Mouse (Mus musculus) MEL (cell line): ENCODE data around the gene Krt5. TPM values are rescaled to one million over a fixed set of nuclear protein-coding genes. Genes with fewer than 3 reads are reported as not detected.

Experiments
- DNase-seq: peaks from one replicate; pipeline ENCODE4 v3.0.0; 2011; ENCODE audit warnings: low read depth, low spot score
- H3K27ac ChIP-seq: 2 replicates; pipeline ENCODE4 v1.5.1; 2012; ENCODE audit warnings: low read depth, mild to moderate bottlenecking, control low read depth, low read length, moderate library complexity; ENCODE audit not compliant: control insufficient read depth
- H3K27me3 ChIP-seq, 2 experiments: fragments of 150-350 bp in 1 of 2; sonication (generic) in 1 of 2; 2 replicates each; pipeline ENCODE4 v1.6.1; 2012; ENCODE audit warnings: low read length in 2 of 2, mild to moderate bottlenecking in 2 of 2, improper control_type of control experiment in 1 of 2, moderate library complexity in 1 of 2; ENCODE audit not compliant: insufficient read depth in 2 of 2, control insufficient read depth in 1 of 2
- H3K36me3 ChIP-seq, 2 experiments: 2 replicates each; pipeline ENCODE4 v1.6.1; 2012 to 2014; ENCODE audit warnings: low read length in 2 of 2, improper control_type of control experiment in 1 of 2, inconsistent platforms in 1 of 2, mild to moderate bottlenecking in 1 of 2; ENCODE audit not compliant: insufficient read depth in 2 of 2, control insufficient read depth in 1 of 2
- H3K4me1 ChIP-seq, 2 experiments: fragments of 150-350 bp in 1 of 2; sonication (generic) in 1 of 2; 2 replicates each; pipeline ENCODE4 v1.6.1; 2012; ENCODE audit warnings: low read length in 2 of 2, improper control_type of control experiment in 1 of 2, mild to moderate bottlenecking in 1 of 2; ENCODE audit not compliant: insufficient read depth in 2 of 2, control insufficient read depth in 1 of 2
- H3K4me3 ChIP-seq, 2 experiments: fragments of 150-350 bp in 1 of 2; sonication (generic) in 1 of 2; 2 replicates each; pipeline ENCODE4 v1.5.1; 2012; ENCODE audit warnings: low read depth in 2 of 2, low read length in 2 of 2, mild to moderate bottlenecking in 2 of 2, moderate library complexity in 2 of 2, control low read depth in 1 of 2, improper control_type of control experiment in 1 of 2; ENCODE audit not compliant: control insufficient read depth in 1 of 2, insufficient read depth in 1 of 2
- H3K79me2 ChIP-seq: 2 replicates; pipeline ENCODE4 v1.6.1; 2012; ENCODE audit warnings: mild to moderate bottlenecking, low read length, moderate library complexity; ENCODE audit not compliant: control insufficient read depth, poor library complexity, insufficient read depth
- H3K9ac ChIP-seq: 2 replicates; pipeline ENCODE4 v1.6.1; 2012; ENCODE audit warnings: low read depth, mild to moderate bottlenecking, control low read depth, low read length, moderate library complexity; ENCODE audit not compliant: control insufficient read depth, poor library complexity, severe bottlenecking
- H3K9me3 ChIP-seq: fragments of 150-350 bp; sonication (generic); replicated peaks from 2 replicates; pipeline ENCODE4 v1.6.1; 2012; ENCODE audit warnings: mild to moderate bottlenecking, low read length, improper control_type of control experiment, moderate library complexity; ENCODE audit not compliant: insufficient read depth
- CHD2 ChIP-seq: IDR thresholded peaks from 2 replicates; pipeline ENCODE4 v1.6.1; 2011; ENCODE audit warnings: low read length, improper control_type of control experiment
- E2F4 ChIP-seq: IDR thresholded peaks from 2 replicates; pipeline ENCODE4 v1.6.1; 2011; ENCODE audit warnings: low read depth, low read length, improper control_type of control experiment, borderline replicate concordance
- EP300 ChIP-seq, 2 experiments: IDR thresholded peaks; 2 replicates each; pipeline ENCODE4 v1.6.1; 2011; ENCODE audit warnings: improper control_type of control experiment in 2 of 2, low read length in 2 of 2, low read depth in 1 of 2, mild to moderate bottlenecking in 1 of 2
- GABPA ChIP-seq: IDR thresholded peaks from 2 replicates; pipeline ENCODE4 v1.6.1; 2012; ENCODE audit warnings: low read depth, mild to moderate bottlenecking, inconsistent platforms, low read length, improper control_type of control experiment, moderate library complexity
- HCFC1 ChIP-seq: IDR thresholded peaks from 2 replicates; pipeline ENCODE4 v1.6.1; 2012; ENCODE audit warnings: low read depth, mild to moderate bottlenecking, inconsistent platforms, low read length, improper control_type of control experiment, moderate library complexity
- JUND ChIP-seq: IDR thresholded peaks from 2 replicates; pipeline ENCODE4 v1.6.1; 2011; ENCODE audit warnings: low read depth, mild to moderate bottlenecking, improper control_type of control experiment, low read length
- KAT2A ChIP-seq: conservative IDR thresholded peaks from 2 replicates; pipeline ENCODE4 v1.6.1; 2012; ENCODE audit warnings: low read depth, low read length, improper control_type of control experiment, inconsistent platforms
- MAFK ChIP-seq: IDR thresholded peaks from 2 replicates; pipeline ENCODE4 v1.6.1; 2011; ENCODE audit warnings: low read depth, mild to moderate bottlenecking, low read length, improper control_type of control experiment, borderline replicate concordance
- MAZ ChIP-seq: IDR thresholded peaks from 2 replicates; pipeline ENCODE4 v1.6.1; 2012; ENCODE audit warnings: low read depth, mild to moderate bottlenecking, inconsistent platforms, low read length, improper control_type of control experiment
- MEF2A ChIP-seq: IDR thresholded peaks from 2 replicates; pipeline ENCODE4 v1.6.1; 2014; ENCODE audit warnings: low read depth, mild to moderate bottlenecking, inconsistent platforms, low read length, improper control_type of control experiment; ENCODE audit not compliant: poor library complexity, insufficient replicate concordance, severe bottlenecking; ENCODE audit errors: extremely low read depth
- MXI1 ChIP-seq: IDR thresholded peaks from 2 replicates; pipeline ENCODE4 v1.6.1; 2011; ENCODE audit warnings: mild to moderate bottlenecking, low read depth, low read length, improper control_type of control experiment
- MYC ChIP-seq: IDR thresholded peaks from 2 replicates; pipeline ENCODE4 v1.6.1; 2011; ENCODE audit warnings: low read depth, mild to moderate bottlenecking, low read length, improper control_type of control experiment, moderate library complexity
- NELFE ChIP-seq: IDR thresholded peaks from 2 replicates; pipeline ENCODE4 v1.6.1; 2011; ENCODE audit warnings: low read depth, low read length, improper control_type of control experiment
- POLR2AphosphoS5 ChIP-seq: IDR thresholded peaks from 2 replicates; pipeline ENCODE4 v1.6.1; 2012; ENCODE audit warnings: low read depth, borderline replicate concordance, mild to moderate bottlenecking, inconsistent platforms, low read length, moderate library complexity, mixed read lengths
- RAD21 ChIP-seq: IDR thresholded peaks from 2 replicates; pipeline ENCODE4 v1.6.1; 2011; ENCODE audit warnings: mild to moderate bottlenecking, low read depth, low read length, improper control_type of control experiment
- RCOR1 ChIP-seq: IDR thresholded peaks from 2 replicates; pipeline ENCODE4 v1.6.1; 2012; ENCODE audit warnings: low read depth, mild to moderate bottlenecking, inconsistent platforms, low read length, improper control_type of control experiment
- SIN3A ChIP-seq: IDR thresholded peaks from 2 replicates; pipeline ENCODE4 v1.6.1; 2012; ENCODE audit warnings: low read length, improper control_type of control experiment, inconsistent platforms
- SMC3 ChIP-seq: IDR thresholded peaks from 2 replicates; pipeline ENCODE4 v1.6.1; 2011; ENCODE audit warnings: low read depth, low read length, improper control_type of control experiment
- TAL1 ChIP-seq: IDR thresholded peaks from 2 replicates; pipeline ENCODE4 v1.6.1; 2012; ENCODE audit warnings: mild to moderate bottlenecking, inconsistent platforms, low read length, moderate library complexity, mixed read lengths
- TBP ChIP-seq: IDR thresholded peaks from 2 replicates; pipeline ENCODE4 v1.8.0; 2011; ENCODE audit warnings: low read depth, low read length, improper control_type of control experiment
- TCF12 ChIP-seq: IDR thresholded peaks from 2 replicates; pipeline ENCODE4 v1.6.1; 2014; ENCODE audit warnings: low read depth, mild to moderate bottlenecking, inconsistent platforms, low read length, improper control_type of control experiment, moderate library complexity
- USF1 ChIP-seq: IDR thresholded peaks from 2 replicates; pipeline ENCODE4 v1.6.1; 2014; ENCODE audit warnings: low read depth, mild to moderate bottlenecking, inconsistent platforms, low read length, improper control_type of control experiment, moderate library complexity
- USF2 ChIP-seq, 2 experiments: IDR thresholded peaks; 2 replicates each; pipeline ENCODE4 v1.6.1; 2011 to 2012; ENCODE audit warnings: improper control_type of control experiment in 2 of 2, low read length in 2 of 2, borderline replicate concordance in 1 of 2, inconsistent platforms in 1 of 2, low read depth in 1 of 2, mild to moderate bottlenecking in 1 of 2; ENCODE audit not compliant: insufficient read depth in 1 of 2
- ZC3H11A ChIP-seq: IDR thresholded peaks from 2 replicates; pipeline ENCODE4 v1.6.1; 2012; ENCODE audit warnings: low read depth, mild to moderate bottlenecking, inconsistent platforms, low read length, improper control_type of control experiment
- ZKSCAN1 ChIP-seq: IDR thresholded peaks from 2 replicates; pipeline ENCODE4 v1.6.1; 2012; ENCODE audit warnings: low read depth, mild to moderate bottlenecking, inconsistent platforms, low read length, improper control_type of control experiment, moderate library complexity
- ZMIZ1 ChIP-seq: IDR thresholded peaks from 2 replicates; pipeline ENCODE4 v1.6.1; 2012; ENCODE audit warnings: low read depth, mild to moderate bottlenecking, inconsistent platforms, low read length, improper control_type of control experiment, moderate library complexity
- polyA plus RNA-seq, 2 experiments: library from polyadenylated mRNA; stranded (reverse) in 1 of 2; unstranded in 1 of 2; fragments of >175 nt in 1 of 2; fragments of >200 nt in 1 of 2; gene quantifications; 2 replicates each; pipeline versions ENCODE4 v1.2.1 to v1.2.4; 2012; ENCODE audit warnings: low replicate concordance in 2 of 2, low read depth in 1 of 2; ENCODE audit not compliant: insufficient read length in 2 of 2, insufficient read depth in 1 of 2, missing spikeins in 1 of 2
- total RNA-seq: library from RNA; depleted of rRNA; stranded (reverse); fragments of 300-350 nt; gene quantifications from 2 replicates; pipeline ENCODE4 v1.2.3, GENCODE M21; 2012

Gene Krt5
- total and polyA plus RNA-seq, 3 experiments, result not detected

DNA sequence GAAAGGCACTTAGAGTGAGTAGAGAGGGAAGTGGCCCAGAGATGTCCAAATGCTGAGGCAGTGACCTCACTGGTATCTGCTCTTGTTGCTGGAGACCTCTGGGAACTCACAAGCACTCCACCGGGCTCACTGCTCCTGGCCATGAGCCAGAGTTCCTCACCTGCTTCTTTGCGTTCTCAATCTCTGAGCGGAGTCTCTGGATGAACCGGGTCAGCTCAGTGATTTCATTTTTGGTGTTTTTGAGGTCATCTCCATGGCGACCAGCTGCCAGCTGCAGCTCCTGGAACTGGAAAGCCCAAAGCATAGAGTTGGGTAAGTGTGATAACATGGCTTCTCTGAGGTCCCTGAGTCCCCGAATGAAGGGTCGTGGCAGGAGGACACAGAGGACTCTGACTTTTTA is 25.1 kb upstream of the Krt5 start:
- H3K9ac ChIP-seq, result no peak overlapping the region
- no peak overlapping the region for H3K4me3 ChIP-seq
- H3K4me1 ChIP-seq, result no peaks in the 10 kb centered on the region
- no peaks in the 10 kb centered on the region for H3K27me3 ChIP-seq
- TF ChIP-seq SIN3A, result no peak
- no peak for TF ChIP-seq E2F4
- TF ChIP-seq POLR2AphosphoS5, result no peak
- TF ChIP-seq GABPA, result no peak
- TF ChIP-seq ZC3H11A, result no peak
- TF ChIP-seq USF1, result no peak
- TF ChIP-seq HCFC1, result no peak
- no peak for TF ChIP-seq ZKSCAN1
- no peak for TF ChIP-seq MAZ
- no peak for TF ChIP-seq JUND
- TF ChIP-seq KAT2A, result no peak
- TF ChIP-seq EP300 (IDR thresholded peaks at IDR 0.05; ENCODE audit: low read depth in 1 of 2, low read length in 2 of 2), result no peak
- TF ChIP-seq NELFE, result no peak
- TF ChIP-seq MXI1, result no peak
- TF ChIP-seq CHD2, result no peak
- H3K79me2 ChIP-seq, result no peaks in the 10 kb centered on the region
- H3K27ac ChIP-seq, result no peak overlapping the region
- no peaks in the 10 kb centered on the region for H3K36me3 ChIP-seq
- H3K9me3 ChIP-seq, result no peaks in the 10 kb centered on the region
- DNase-seq, result no peak

- Histone ChIP-seq H3K4me3 (no peak overlapping the region), H3K9ac (no peak overlapping the region), H3K79me2 (no peaks in the 10 kb centered on the region), H3K36me3 (no peaks in the 10 kb centered on the region), H3K4me1 (no peaks in the 10 kb centered on the region), H3K9me3 (no peaks in the 10 kb centered on the region), H3K27ac (no peak overlapping the region), H3K27me3 (no peaks in the 10 kb centered on the region)
- TF ChIP-seq TCF12, result no peak
- 0 out of 2 replicates have a peak, but pooled peaks have one; percentile 3 for TF ChIP-seq TAL1
- peak; percentile 91; the same call in 1 of the 2 replicates for TF ChIP-seq POLR2AphosphoS5
- DNase-seq, result no peak
Measured at GRCm38 (mm10) chr15:101730653-101731052, 18.0 kb upstream of the Krt5 start.

DNA sequence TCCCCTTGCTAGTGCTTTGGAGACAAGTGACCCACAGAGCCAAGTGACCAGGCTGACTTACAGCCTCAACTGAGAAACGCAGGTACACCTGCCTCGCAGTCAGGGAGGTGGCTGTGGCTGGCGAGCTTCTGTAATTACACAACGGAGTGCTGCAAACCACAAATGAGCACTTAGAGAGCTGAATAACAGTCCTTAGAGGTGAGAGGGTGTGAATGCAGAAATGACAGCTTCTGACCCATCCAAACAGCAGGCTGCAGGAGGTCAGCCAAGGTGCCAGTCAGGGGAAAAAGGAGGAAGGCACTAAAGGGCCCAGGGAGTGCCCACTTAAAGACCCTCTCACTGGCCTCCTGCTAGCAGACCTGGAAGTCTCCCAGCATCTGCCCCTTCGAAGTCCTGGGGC is 12.0 kb upstream of the Krt5 start:
- no peak overlapping the region for H3K9ac ChIP-seq
- no peak overlapping the region for H3K27ac ChIP-seq
- H3K4me1 ChIP-seq, result no peaks in the 10 kb centered on the region
- no peak for DNase-seq
- no peak overlapping the region for H3K4me3 ChIP-seq
- H3K9me3 ChIP-seq, result no peaks in the 10 kb centered on the region
- no peaks in the 10 kb centered on the region for H3K27me3 ChIP-seq
- no peaks in the 10 kb centered on the region for H3K79me2 ChIP-seq
- H3K36me3 ChIP-seq, result no peaks in the 10 kb centered on the region
- TF ChIP-seq NELFE, result no peak
- no peak for TF ChIP-seq MAFK
- no peak for TF ChIP-seq MEF2A
- no peak for TF ChIP-seq KAT2A
- TF ChIP-seq SIN3A, result no peak
- no peak for TF ChIP-seq RCOR1
- TF ChIP-seq ZC3H11A, result no peak
- TF ChIP-seq TAL1, result no peak
- no peak for TF ChIP-seq TBP
- TF ChIP-seq TCF12, result no peak
- no peak for TF ChIP-seq MYC
- TF ChIP-seq ZMIZ1, result no peak
- TF ChIP-seq USF2 (IDR thresholded peaks at IDR 0.05; ENCODE audit: borderline replicate concordance in 1 of 2, insufficient read depth in 1 of 2, low read depth in 1 of 2, low read length in 2 of 2), result no peak
- TF ChIP-seq RAD21, result no peak
- no peak for TF ChIP-seq SMC3
- no peak for TF ChIP-seq CHD2
- TF ChIP-seq, all 39 proteins: peak for 0
